Mouse (Mus musculus): ENCODE data around the gene Ctla4. TPM values are rescaled to one million over a fixed set of nuclear protein-coding genes. Genes with fewer than 3 reads are reported as not detected.

Ctla4 gene
- polyA plus RNA-seq, 1 experiment from 2014 or later = not detected

DNA sequence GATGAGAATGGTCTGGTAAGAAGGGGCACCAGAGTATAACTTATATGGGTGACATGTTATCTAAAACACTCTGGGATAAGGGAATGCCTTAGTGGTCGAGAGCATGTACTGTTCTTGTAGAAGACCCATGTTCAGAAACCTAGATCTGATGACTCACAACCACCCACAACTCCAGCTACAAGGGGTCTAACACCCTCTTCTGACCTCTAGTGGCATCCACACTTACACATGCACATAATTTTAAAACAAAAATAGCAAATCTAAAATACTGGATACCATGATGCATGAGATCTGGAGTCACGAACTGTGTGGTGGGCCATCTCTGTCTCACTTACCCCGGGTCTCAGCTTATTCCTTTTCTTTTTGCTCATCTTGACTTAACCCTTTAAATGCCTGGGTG, 53.2 kb downstream of the Ctla4 start:
- no peak overlapping the region for H3K9ac ChIP-seq
- no peaks in the 10 kb centered on the region for H3K27me3 ChIP-seq (replicated peaks)
- H3K36me3 ChIP-seq (replicated peaks) = no peaks in the 10 kb centered on the region
- H3K27ac ChIP-seq = no peak overlapping the region
- no peak overlapping the region for H3K4me2 ChIP-seq
- ATAC-seq (replicated peaks) = no peak
- WGBS = 81% methylated on average over 3 of the region's 3 CpGs
- H3K9me3 ChIP-seq = no peaks in the 10 kb centered on the region
- H3K4me3 ChIP-seq = no peak overlapping the region
- H3K4me1 ChIP-seq = peaks cover 8% of the 10 kb centered on the region; the same call in 1 of the 2 replicates

DNA sequence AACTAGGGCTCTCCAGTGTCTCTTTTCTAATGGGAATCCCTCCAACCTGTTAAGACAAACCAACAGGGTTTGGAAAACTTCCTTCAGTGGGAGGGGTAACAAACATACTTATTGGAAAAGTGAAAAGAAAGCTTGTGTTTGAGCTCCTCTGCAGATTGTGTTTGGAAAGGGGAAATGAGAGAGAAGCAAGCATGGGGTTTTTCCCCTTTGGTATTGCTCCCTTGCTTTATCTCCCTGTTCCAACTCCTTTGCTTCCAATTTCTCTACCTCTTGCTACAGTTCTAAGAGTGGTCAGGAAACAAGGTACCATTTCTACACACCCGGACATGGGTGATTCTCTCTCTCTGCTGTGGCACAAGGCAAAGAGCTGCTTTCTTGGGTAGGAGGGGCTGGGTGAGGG, 53.8 kb downstream of the Ctla4 start:
- 100% methylated on average over 1 of the region's 1 CpGs for WGBS
- Histone ChIP-seq H3K36me3 (replicated peaks) (no peaks in the 10 kb centered on the region), H3K4me2 (no peak overlapping the region), H3K27ac (no peak overlapping the region), H3K9ac (no peak overlapping the region), H3K4me1 (peaks cover 5% of the 10 kb centered on the region; the same call in 1 of the 2 replicates), H3K9me3 (no peaks in the 10 kb centered on the region), H3K4me3 (no peak overlapping the region), H3K27me3 (replicated peaks) (no peaks in the 10 kb centered on the region)
- no peak for ATAC-seq (replicated peaks)

DNA sequence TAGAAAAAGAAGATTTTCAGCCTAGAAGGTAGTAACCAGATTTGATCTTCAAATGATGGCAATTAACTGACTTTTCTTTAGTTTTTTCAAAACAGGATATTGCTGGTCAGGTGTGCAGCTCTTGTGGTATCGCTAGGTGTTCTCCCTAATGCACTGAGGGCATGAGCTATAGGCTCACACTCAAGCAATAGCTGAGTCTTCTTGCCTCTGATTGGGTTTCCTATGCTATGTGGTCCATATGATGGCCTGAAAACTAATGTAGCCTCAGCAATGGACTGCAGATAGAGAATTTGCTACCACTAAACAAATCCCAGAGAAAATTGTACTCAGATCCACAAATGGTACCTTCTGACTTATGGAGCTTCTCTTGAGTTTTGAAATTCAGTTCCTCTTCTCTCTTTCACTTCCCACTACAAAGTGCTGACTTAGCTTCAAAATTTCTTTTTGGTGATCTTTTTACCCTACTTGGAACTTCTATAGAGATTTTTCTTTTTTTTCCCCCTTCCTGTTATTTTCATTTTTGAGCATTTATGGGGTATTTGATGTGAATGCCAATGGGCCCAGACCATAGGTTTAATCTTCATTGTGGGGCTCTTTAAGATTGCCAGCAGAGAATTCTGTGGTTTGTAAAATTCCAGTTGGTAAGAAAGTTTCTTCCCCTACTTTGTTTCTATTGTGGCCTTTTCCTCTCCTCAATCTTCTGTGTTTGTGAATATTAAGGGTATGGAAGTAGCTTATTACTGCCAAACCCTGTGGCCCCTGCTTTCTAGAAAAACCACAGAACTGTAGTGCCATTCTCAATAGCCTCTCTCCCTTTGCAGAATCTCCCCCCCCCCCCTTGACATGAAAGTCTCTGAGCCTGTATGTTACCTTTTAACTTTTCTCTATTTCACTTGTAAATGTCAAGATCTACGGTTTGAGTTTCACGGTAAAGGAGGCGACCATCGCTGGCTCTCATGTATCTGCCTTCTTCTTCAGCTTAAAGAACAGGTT, 54.6 kb downstream of the Ctla4 start:
- 96% methylated on average over 5 of the region's 5 CpGs for WGBS
- Histone ChIP-seq H3K9ac (no peak overlapping the region), H3K9me3 (no peaks in the 10 kb centered on the region), H3K27ac (no peak overlapping the region), H3K4me3 (no peak overlapping the region), H3K4me2 (no peak overlapping the region), H3K4me1 (no peaks in the 10 kb centered on the region; the same call in 1 of the 2 replicates), H3K36me3 (replicated peaks) (no peaks in the 10 kb centered on the region), H3K27me3 (replicated peaks) (no peaks in the 10 kb centered on the region)
- no peak for ATAC-seq (replicated peaks)

DNA sequence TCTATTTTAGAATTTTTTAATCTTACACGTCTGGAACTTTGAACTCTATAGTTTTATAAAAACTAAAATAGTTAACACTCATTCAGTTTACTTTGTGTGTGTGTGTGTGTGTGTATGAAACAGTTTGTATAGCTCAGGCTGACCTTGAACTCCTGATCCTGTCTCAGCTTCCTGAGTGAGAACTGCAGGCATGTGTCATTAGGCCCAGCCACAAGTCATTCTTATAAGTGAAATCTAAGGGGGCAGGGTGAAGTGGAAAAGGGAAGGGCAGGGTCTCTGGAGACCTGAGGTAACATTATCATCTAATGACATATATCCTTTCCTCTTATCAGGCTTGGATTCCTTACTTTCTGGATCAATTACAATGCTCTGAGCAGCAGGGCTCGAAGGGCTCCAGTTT, 56.1 kb downstream of the Ctla4 start:
- no peaks in the 10 kb centered on the region for H3K4me1 ChIP-seq
- WGBS = 81% methylated on average over 2 of the region's 2 CpGs
- H3K9me3 ChIP-seq = no peaks in the 10 kb centered on the region
- no peaks in the 10 kb centered on the region for H3K27me3 ChIP-seq (replicated peaks)
- no peak overlapping the region for H3K27ac ChIP-seq
- no peak overlapping the region for H3K9ac ChIP-seq
- no peak overlapping the region for H3K4me2 ChIP-seq
- H3K36me3 ChIP-seq (replicated peaks) = no peaks in the 10 kb centered on the region
- no peak for ATAC-seq (replicated peaks)
- no peak overlapping the region for H3K4me3 ChIP-seq

DNA sequence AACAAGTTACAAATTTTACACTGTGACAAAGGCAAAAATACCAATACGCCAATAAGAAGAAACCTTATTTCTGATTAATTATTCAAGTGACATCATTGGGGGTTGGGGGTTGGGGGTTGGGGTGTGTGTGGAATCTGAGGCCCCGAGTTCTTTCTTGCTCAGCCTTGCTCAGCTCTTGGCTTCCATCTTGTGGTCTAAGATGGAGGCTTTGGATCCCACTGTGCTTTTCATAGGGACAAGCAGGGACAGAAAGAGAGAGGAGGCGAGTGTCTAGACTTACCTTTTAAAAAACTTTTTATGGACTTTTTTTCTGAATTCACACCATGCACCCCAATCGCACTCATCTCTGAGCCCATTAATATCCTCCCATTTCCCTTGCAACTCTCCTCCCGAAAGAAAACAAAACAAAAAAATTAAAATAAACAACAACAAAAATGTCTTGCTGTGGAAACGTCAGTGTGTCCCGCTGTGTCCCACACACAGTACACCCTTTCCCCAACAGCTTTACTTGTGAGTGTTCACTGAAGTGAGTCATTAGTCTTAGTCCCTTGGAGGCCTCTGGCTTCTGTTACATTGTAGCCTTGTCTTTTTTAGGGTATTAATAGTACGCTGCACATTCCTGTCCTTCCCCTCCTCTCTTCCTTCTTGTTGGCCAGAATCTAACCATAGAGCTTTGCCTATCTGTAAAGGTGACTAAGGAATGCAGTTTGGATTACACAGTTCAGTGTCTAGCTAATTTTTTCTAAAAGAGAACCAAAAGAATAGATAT, 59.0 kb downstream of the Ctla4 start:
- Histone ChIP-seq H3K36me3 (replicated peaks) (no peaks in the 10 kb centered on the region), H3K27me3 (replicated peaks) (no peaks in the 10 kb centered on the region), H3K27ac (no peak overlapping the region), H3K9me3 (no peaks in the 10 kb centered on the region), H3K4me1 (no peaks in the 10 kb centered on the region), H3K4me2 (no peak overlapping the region), H3K9ac (no peak overlapping the region), H3K4me3 (no peak overlapping the region)
- no peak for ATAC-seq (replicated peaks)
- 83% methylated on average over 8 of the region's 8 CpGs for WGBS

DNA sequence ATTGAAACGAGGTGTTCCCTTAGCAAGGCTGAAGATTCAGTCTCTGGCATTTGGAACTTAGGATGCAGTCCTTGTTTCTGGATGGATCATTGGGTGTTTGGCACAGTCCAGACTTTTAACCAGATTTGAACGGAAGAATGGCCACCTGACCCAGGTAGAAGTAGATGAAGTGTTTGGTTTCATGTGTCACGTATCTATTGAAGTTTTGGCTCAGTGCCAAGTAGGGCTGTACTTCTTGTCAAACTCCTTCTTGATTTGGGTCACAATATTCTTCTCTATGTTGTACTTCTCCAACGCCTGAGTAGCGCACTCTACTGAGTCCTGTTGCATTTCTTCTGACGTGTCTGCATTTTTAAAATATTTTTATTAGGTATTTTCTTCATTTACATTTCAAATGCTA, 61.3 kb downstream of the Ctla4 start:
- Histone ChIP-seq H3K4me1 (no peaks in the 10 kb centered on the region), H3K27me3 (replicated peaks) (no peaks in the 10 kb centered on the region), H3K9me3 (no peaks in the 10 kb centered on the region), H3K4me3 (no peak overlapping the region), H3K27ac (no peak overlapping the region), H3K36me3 (replicated peaks) (no peaks in the 10 kb centered on the region), H3K4me2 (no peak overlapping the region), H3K9ac (no peak overlapping the region)
- no peak for ATAC-seq (replicated peaks)
- 91% methylated on average over 6 of the region's 6 CpGs for WGBS

DNA sequence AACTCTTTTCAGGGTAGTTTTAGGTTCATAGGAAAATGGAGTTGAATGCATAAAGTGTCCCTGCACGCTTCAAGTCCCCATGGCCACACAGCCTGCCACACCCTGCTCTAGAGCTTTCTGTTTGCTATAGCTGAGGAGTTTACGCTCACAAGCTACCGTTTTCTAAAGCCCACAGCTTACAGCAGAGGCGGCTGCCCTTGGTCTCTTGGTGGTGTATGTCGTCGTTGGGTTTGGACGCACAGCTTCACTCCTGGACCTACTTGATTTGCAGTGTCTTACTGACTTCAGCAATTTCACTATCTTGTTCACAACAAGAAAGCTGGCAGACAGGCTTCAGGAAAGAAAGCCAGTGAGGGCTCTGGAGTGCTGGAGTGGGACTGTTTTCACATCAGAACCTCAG, 66.2 kb downstream of the Ctla4 start:
- no peak for ATAC-seq (replicated peaks)
- no peak overlapping the region for H3K4me2 ChIP-seq
- no peaks in the 10 kb centered on the region for H3K4me1 ChIP-seq
- H3K9me3 ChIP-seq = no peaks in the 10 kb centered on the region
- H3K9ac ChIP-seq = no peak overlapping the region
- no peak overlapping the region for H3K4me3 ChIP-seq
- no peak overlapping the region for H3K27ac ChIP-seq
- WGBS = 75% methylated on average over 7 of the region's 7 CpGs
- no peaks in the 10 kb centered on the region for H3K36me3 ChIP-seq (replicated peaks)
- no peaks in the 10 kb centered on the region for H3K27me3 ChIP-seq (replicated peaks)

DNA sequence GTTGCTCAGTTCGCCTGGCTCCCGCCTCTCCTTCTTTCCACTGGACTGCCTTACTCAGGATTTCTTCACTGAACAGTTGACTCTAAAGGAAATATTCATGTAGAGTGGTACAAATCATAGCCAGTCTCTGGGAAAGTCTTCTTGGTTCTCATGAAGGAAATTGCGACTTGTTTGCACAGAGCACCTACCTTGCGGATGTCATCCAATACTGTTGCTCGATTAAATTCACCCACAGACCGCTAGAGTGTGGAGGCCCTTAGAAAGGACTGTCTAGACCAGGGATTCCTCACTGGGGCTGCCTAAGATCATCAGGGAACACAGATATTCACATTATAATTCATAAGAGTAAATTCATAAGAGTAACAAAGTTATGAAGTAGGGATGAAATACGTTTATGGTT, 66.9 kb downstream of the Ctla4 start:
- no peaks in the 10 kb centered on the region for H3K4me1 ChIP-seq
- no peak overlapping the region for H3K4me3 ChIP-seq
- no peaks in the 10 kb centered on the region for H3K27me3 ChIP-seq (replicated peaks)
- H3K36me3 ChIP-seq (replicated peaks) = no peaks in the 10 kb centered on the region
- no peak for ATAC-seq (replicated peaks)
- H3K4me2 ChIP-seq = no peak overlapping the region
- no peak overlapping the region for H3K9ac ChIP-seq
- H3K9me3 ChIP-seq = no peaks in the 10 kb centered on the region
- H3K27ac ChIP-seq = no peak overlapping the region
- 96% methylated on average over 7 of the region's 7 CpGs for WGBS

DNA sequence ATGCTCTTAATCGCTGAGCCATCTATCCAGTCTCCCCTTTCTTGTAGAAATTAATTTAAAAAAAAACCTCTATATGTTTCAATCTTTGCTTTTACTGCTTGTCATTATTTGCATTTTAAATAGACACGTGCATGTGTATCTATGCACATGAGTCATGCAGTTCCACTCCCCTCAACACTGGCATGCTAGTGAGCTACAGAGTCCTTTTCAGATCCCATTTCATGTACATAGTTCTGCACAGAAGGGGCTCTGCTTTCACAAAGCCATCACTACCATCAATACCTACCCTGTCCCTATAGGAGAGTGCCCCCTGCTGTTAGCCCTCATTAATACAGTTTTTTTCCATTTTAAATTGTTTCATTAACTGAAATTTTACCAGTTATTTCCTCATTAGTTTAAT, 68.0 kb downstream of the Ctla4 start:
- Histone ChIP-seq H3K36me3 (replicated peaks) (no peaks in the 10 kb centered on the region), H3K9me3 (no peaks in the 10 kb centered on the region), H3K9ac (no peak overlapping the region), H3K27ac (no peak overlapping the region), H3K4me1 (no peaks in the 10 kb centered on the region), H3K4me2 (no peak overlapping the region), H3K4me3 (no peak overlapping the region), H3K27me3 (replicated peaks) (no peaks in the 10 kb centered on the region)
- no peak for ATAC-seq (replicated peaks)
- WGBS = 65% methylated on average over 2 of the region's 2 CpGs

DNA sequence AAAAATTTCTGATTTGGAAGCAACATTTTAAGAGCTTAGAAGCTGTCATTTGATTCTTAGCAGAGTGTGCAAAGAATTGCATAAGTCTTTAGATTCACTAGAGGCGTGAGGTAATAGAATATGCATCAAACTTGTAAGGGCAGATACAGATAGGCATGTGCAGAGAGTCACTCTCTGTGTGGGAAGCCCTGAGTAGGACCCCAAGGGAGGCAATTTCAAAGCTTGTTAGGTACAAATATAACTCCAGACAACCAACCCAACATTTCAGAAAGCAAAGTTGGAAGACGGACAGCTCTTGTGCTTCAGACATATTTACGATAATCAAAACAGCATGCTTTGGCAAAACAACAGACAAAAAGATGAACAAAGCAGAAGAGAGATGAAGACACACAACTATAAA, 68.4 kb downstream of the Ctla4 start:
- ATAC-seq (replicated peaks) = no peak
- Histone ChIP-seq H3K27me3 (replicated peaks) (no peaks in the 10 kb centered on the region), H3K4me3 (no peak overlapping the region), H3K4me2 (no peak overlapping the region), H3K27ac (no peak overlapping the region), H3K4me1 (no peaks in the 10 kb centered on the region), H3K9ac (no peak overlapping the region), H3K9me3 (no peaks in the 10 kb centered on the region), H3K36me3 (replicated peaks) (no peaks in the 10 kb centered on the region)
- WGBS = 88% methylated on average over 3 of the region's 3 CpGs

DNA sequence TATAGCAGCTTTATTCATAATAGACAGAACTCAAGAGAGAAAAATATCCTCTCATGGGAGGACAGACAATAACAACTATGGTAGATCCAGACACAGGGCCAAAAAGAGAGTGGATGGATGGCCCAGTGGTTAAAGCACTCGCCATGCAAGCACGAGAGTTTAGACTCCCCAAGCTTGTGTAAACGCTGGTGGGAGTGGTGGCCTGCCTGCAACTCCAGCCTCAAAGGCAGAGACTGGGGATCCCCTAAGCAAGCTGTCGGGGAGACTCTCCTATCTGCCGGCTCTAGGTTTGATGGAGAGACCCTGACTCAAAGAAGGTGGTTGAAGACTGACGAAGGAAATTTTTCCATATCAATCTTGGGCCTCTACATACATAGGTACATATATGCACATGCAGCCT, 69.4 kb downstream of the Ctla4 start:
- WGBS = 88% methylated on average over 6 of the region's 6 CpGs
- Histone ChIP-seq H3K36me3 (replicated peaks) (no peaks in the 10 kb centered on the region), H3K9ac (no peak overlapping the region), H3K9me3 (no peaks in the 10 kb centered on the region), H3K4me2 (no peak overlapping the region), H3K27ac (no peak overlapping the region), H3K4me3 (no peak overlapping the region), H3K4me1 (no peaks in the 10 kb centered on the region), H3K27me3 (replicated peaks) (no peaks in the 10 kb centered on the region)
- no peak for ATAC-seq (replicated peaks)

DNA sequence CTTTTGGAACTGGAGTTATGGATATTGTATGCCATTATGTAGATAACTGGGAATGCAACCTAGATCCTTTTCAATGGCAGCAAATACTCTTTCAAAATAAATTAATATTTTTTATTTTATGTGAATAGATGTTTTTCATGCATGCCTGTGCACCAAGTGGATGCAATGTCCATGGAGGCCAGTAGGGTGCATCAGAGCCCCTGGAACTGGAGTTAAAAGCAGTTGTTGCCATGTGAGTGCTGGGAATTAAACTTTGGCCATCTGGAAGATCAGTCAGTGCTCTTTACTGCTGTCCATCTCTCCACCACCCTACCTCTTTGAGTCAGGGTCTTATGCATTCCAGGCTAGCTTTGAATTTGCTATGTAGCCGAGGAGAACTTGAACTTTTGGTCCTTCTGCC, 71.5 kb downstream of the Ctla4 start:
- no peaks in the 10 kb centered on the region for H3K27me3 ChIP-seq (replicated peaks)
- H3K9me3 ChIP-seq = no peaks in the 10 kb centered on the region
- WGBS = 93% methylated on average over 1 of the region's 1 CpGs
- no peak for ATAC-seq (replicated peaks)
- H3K9ac ChIP-seq = no peak overlapping the region
- H3K4me2 ChIP-seq = no peak overlapping the region
- H3K4me3 ChIP-seq = no peak overlapping the region
- H3K4me1 ChIP-seq = no peaks in the 10 kb centered on the region
- H3K27ac ChIP-seq = no peak overlapping the region
- H3K36me3 ChIP-seq (replicated peaks) = no peaks in the 10 kb centered on the region
